Mouse (Mus musculus) fibroblast of lung, adult 2 months (primary cell): ENCODE measurements at regions not wholly inside any gene's neighbourhood (a gene's known extent, or its start where the extent isn't known, plus 50 kb on each side); places are given as distances from the start of the nearest gene placed in this dataset.
"Not testable (repeated sequence)": the region's sequence is repeated elsewhere in the genome, so short reads cannot be mapped to it uniquely, and the experiment has no call there.

Experiments used
- DNase-seq: peaks from one replicate; pipeline ENCODE4 v3.0.0-alpha.2; 2011; ENCODE audit warnings: low read depth

DNA sequence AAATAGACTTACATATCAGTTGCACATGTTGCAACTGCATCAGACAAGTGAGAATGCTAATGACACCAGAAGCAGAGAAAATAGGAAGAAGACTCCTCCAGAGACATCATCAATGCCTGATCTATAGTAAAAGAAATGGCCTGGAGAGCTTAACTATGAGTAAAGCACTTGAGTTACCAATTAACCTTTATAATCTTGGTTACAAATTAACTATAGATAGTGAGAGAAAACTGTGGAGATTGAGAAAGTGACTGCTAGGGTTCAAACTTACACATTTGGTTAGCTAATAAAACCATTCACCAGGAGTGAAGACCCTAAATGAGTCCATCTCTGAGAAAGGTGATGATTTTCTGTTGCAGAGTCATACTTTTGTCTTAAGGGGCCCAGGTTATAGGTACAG is 307.4 kb downstream of the Phex start:
- DNase-seq: no peak

DNA sequence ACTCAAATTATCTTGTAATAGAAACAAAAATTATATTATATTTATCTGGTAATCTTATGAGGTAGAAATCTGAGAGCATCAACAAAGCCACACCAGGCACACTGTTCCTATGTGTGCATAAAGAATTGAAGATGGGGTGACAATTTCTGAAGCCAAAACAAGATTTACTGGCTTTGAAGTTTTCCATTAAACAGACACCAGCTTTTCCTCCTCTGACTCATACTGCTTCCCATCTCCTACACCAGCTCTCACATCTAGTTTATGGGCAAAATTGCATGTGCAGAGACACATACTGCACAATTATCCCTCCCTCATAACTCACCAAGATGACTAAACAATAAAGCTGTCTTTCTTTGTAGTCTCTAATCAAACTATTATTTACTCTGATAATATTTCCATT is 335.1 kb downstream of the Phex start:
- DNase-seq: no peak

DNA sequence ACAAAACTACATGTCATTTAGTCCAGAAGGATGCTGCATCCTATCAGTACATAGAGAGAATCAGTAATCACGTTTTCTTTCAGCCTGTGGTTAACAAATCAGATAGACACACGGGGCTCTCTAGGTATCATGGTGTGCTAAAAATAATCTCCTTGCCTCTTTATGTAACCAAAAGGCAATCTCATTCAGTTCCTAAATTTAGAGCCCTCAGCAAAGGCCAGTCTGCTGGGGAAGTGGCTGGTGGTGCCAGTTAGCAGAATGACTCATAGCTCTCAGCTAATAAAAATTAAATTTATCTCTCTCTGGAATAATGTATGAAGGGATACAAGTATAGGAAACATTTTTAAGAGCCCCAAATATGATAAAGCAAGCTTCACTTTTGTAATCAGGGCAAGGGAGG is 335.5 kb downstream of the Phex start:
- no peak for DNase-seq

DNA sequence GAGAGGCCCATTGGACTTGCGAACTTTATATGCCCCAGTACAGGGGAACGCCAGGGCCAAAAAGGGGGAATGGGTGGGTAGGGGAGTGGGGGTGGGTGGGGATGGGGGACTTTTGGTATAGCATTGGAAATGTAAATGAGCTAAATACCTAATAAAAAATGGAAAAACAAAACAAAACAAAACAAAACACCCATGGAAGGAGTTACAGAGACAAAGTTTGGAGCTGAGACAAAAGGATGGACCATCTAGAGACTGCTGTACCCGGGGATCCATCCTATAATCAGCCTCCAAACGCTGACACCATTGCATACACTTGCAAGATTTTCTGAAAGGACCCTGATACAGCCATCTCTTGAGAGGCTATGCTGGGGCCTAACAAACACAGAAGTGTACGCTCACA is 337.1 kb downstream of the Phex start:
- not testable (repeated sequence) for DNase-seq

DNA sequence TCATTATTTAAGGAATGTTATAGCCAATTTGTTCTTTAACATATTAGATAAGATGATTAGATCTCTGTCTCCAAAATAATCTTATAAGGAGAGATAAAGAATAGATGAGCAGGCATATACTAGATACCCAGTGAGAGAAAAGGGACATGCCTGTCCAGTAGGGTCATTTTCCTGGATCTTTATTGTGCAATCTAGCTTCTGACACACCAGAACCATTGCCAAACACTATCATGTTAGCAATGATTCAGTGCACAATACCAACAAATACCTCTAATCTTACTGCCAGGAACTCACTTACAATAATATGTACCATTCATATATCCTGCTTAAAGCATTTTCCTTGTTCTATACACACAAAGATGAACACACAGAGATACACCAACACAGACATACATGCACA is 338.9 kb downstream of the Phex start:
- DNase-seq: no peak

DNA sequence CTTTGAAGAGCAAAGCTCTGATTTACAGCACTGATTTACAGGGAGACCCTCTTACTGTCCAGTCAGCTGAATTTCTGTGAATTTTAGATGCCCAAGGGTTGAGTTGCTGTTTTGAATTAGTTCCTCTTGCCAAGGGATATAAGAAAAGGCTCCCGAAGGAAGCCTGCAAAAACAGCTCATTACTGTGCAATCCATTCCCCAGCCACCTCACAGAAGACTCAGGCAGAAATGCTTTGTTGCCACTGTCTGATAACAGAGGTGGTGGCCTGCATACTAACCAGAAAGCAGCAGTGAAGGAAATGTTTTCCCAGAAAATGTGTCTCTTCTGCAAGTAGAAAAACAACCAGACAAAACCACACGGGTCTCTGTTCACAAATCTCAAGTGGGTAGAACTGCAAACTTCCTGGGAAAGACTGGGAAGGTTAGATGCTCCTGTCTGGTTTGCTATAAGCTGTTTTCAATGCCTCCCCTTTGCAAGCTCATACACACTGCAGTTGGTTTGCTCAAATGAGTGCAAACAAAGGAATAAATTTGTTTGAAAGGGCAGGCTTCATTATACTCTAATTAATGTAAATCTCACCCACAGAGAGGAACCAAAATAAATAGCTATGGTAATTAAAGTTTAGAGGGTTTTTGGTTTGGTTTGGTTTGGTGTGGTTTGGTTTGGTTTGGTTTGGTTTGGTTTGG is 363.3 kb downstream of the Phex start:
- DNase-seq: no peak

DNA sequence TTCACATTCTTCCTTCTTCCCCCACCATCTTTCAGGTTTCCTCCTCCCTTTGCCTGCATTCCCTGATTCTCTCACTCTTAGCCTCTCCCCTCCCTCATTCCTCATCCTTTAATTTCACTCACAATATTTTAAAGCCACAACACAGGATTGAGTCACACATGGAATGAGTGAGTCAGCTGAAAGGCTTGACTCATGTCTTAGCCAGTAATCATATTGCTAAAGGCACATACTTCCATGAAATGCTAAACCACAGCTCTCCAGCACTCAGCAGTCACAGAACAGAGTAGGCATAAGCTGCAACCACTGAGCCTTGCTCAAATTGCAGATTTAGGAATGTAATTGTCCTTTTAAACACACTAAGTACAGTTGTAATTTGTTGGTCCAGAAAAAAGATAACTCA is 386.2 kb downstream of the Phex start:
- DNase-seq: peak; percentile 67

DNA sequence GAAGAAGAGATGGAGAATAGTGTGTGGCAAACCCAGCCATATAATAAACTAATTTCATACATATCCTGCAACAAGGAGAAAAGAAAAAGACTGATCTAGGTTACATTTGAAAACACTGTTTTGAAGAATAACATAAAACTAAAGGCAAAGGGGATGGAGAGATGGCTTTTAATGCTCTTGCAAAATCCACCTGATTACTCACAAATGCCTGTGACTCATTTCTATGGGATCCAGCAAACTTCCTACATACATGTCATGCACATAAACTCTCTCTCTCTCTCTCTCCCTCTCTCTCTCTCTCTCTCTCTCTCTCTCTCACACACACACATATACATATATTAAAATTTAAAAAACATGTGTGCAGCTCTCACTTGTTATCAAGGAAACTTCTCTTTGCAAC is 390.8 kb downstream of the Phex start:
- DNase-seq: no peak

DNA sequence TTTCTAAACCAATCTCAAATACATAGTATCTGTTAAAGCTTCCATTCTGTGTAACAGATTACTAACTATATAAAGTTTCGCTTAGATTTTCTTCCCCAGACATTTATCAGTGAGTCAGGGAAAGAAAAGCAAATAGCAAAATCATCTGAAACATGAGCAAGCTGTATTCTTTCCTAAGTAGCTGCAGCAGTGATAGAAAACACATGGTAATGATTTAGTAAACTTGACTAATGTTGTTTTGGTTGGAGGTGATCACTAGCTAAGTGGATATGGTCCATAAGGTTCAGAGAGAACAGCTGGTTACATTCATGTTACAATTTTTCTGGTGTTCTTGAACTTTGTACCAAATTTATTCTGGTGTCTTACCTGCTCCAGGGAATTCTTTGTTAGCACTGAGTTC is 393.3 kb downstream of the Phex start:
- peak; percentile 27 for DNase-seq

DNA sequence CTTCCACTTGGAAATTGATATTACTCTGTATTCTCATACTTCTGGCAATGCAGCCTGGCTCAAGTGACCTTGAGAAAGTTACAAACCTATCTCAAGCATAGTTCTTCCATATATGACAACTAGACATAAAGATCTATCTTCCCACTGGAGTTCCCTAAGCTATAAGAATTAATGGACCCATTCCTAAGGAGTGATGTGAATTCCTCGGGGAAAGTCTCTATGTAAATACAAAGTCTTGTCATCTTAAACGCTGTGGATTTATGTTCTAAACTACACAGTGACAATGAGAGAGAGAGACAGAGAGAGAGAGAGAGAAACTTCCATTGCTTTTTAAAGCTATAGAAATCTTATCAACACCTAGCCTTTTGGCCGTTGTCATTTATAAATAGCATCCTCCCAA is 394.8 kb downstream of the Phex start:
- DNase-seq: no peak

DNA sequence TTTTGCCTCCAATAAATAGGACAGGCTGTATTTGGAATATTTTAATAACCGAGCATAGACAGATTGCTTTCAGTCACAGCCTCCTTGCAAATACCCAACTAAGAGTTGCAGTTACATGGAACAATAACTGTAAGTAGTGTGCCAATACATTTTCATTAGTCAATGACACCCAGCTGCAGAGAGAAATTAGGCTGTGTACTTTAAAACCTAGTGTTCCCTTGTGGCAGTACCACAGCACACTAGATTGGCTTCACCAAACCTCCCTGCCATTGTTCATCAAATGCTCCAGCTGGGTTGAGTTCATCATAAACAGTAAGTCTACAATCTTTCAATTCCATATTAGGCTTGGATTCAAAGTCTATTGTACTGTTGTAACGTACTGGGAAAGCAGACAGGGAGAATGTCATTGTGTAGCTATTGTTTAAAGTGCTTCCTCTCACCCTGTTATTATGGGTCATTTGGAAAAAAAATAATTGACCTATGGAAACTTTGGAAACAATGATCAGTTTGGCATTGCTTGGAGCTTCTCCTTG is 425.1 kb downstream of the Phex start:
- no peak for DNase-seq

DNA sequence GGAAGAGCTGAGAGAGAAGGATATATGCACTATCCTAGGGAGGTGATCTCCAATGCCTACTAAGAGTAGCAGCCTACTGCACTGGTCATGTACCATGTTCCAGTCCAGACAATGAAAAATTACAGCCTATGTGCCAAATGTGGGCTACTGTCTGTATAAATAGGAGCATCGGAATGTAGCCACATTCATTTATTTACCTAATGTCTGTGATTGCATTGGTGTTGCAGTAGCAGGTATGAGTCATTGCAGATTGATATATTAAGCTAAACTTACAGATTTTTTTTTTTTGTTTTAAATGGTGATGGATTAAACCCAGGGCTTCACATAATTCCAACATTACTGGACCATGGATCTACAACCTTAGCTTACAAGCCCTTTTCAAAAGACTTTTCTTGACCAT is 468.0 kb downstream of the Phex start:
- DNase-seq: no peak

DNA sequence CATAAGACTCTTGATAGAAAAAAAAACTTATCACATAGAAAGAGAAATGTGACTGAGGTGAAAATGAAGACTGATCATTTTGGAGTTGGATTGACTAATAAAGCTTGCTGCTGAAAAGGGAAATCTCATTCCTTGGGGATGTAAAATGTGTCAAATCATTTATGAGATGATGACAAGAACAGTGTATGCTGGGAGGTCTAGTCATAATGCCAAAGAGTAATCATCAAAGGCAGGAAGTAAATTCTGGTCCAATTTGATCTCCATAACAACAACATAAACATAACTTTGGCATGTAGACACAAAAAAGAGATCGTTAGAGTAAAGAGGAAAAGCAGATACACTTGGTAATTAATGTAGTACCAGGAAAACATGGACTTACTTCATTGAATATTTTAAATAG is 470.9 kb downstream of the Phex start:
- no peak for DNase-seq

DNA sequence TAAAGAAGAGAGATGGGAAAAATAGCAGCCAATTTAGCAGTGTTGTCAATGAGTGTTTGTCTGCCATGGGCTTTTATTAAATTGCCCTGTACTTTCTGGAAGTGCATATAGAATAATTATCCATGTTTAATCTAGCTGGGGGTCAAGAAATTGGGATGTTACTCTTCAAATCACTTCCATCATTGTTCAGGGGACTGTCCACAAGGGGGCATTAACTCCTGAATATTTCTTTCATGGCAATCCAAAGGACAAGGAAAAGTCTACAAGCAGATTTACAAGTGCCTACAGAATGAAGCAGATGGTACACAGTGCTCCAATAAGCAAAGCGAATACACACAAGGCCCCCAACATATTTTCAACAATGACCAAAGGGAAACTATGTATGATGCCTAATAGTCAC is 501.7 kb downstream of the Phex start:
- no peak for DNase-seq
